Mouse (Mus musculus): ENCODE measurements around the gene Col6a1. TPM values are rescaled to one million over a fixed set of nuclear protein-coding genes. Genes with fewer than 3 reads are reported as not detected.

The Col6a1 gene
- polyA plus RNA-seq, 1 experiment from 2014 or later, result 105 TPM

DNA sequence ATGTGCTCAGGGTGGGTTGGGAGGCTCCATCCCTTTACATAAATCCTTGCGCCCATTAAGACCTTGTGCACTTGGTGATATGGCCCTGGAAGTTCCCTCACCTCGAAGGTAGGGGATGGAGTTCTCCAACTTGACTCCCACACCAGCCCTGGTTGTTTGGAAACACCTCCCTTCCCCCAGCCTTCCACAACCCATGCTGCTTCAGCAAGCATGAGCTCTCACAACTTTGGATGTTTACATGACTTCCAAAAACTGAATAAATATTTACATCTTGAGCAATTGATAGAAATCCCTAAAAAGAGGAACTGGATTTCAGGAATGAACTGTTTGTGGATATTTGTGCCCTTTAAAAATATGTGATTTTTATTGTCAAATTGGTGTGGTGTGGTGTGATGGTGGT is 50.7 kb downstream of the Col6a1 start:
- no peak for ATAC-seq (ENCODE audit: insufficient number of reproducible peaks, insufficient read depth, low FRiP score, low TSS enrichment)
- H3K4me1 ChIP-seq, result peaks cover 9% of the 10 kb centered on the region; the same call in 1 of the 2 replicates
- 80% methylated on average over 2 of the region's 2 CpGs for WGBS

DNA sequence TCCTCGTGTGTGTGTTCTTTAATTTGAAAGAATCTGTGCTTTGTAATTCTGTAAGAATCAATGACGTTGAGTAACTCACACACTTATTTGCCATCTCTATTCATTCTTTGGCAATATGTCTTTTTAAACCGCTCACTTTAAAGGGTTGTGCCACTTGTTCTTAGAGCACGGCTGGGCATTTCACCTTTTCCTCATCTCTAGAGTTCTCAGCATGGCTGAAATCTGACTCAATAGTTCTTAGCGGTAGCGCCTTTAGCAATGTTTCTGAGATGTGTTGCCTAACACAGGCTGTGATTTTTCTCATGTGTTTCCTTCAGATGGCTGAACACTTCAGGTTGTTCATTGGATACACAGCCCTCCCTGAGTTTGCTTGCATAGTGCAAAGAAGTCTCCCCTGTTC is 51.4 kb downstream of the Col6a1 start:
- Histone ChIP-seq H3K4me1 (peaks cover 9% of the 10 kb centered on the region; the same call in 1 of the 2 replicates), H3K36me3 (no peaks in the 10 kb centered on the region), H3K4me3 (no peak overlapping the region), H3K9me3 (no peaks in the 10 kb centered on the region), H3K9ac (no peak overlapping the region), H3K4me2 (replicated peaks) (no peak overlapping the region), H3K27ac (no peak overlapping the region), H3K27me3 (no peaks in the 10 kb centered on the region)
- 78% methylated on average over 6 of the region's 6 CpGs for WGBS
- ATAC-seq (ENCODE audit: insufficient number of reproducible peaks, insufficient read depth, low FRiP score, low TSS enrichment), result no peak

More for the DNA sequence above, 50.7 kb downstream of the Col6a1 start:
- no peak overlapping the region for H3K9ac ChIP-seq
- no peaks in the 10 kb centered on the region for H3K36me3 ChIP-seq
- H3K4me3 ChIP-seq, result no peak overlapping the region
- H3K27ac ChIP-seq, result no peak overlapping the region
- H3K27me3 ChIP-seq, result no peaks in the 10 kb centered on the region
- H3K4me2 ChIP-seq (replicated peaks), result no peak overlapping the region
- H3K9me3 ChIP-seq, result no peaks in the 10 kb centered on the region

DNA sequence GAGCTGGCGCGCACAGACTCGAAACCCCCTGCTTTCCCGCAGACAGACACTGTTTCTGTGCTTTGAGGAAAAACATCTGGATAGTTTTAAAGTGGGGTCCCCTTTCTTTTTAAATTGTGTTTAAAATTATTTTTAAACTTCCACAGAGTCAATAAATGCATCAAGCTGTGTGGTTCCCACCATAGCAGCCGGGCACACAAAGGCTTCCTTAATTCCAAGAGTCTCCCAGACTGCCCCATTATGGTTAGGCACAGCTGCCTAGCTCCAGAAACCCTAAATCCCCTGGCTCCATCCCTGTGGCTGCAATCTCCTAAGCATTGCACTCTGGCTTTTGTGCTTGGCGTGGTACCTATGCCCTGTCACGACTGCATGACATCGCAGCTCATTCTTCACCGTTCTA is 54.0 kb downstream of the Col6a1 start:
- no peaks in the 10 kb centered on the region for H3K9me3 ChIP-seq
- no peak overlapping the region for H3K4me2 ChIP-seq (replicated peaks)
- H3K36me3 ChIP-seq, result no peaks in the 10 kb centered on the region
- peaks cover 5% of the 10 kb centered on the region; the same call in 1 of the 2 replicates for H3K4me1 ChIP-seq
- WGBS, result 46% methylated on average over 9 of the region's 9 CpGs
- H3K27me3 ChIP-seq, result no peaks in the 10 kb centered on the region
- H3K27ac ChIP-seq, result peak overlapping the region; percentile 80
- no peak overlapping the region for H3K9ac ChIP-seq
- H3K4me3 ChIP-seq, result no peak overlapping the region
- no peak for ATAC-seq (ENCODE audit: insufficient number of reproducible peaks, insufficient read depth, low FRiP score, low TSS enrichment)

GRCm38 (mm10) chr10:76668947-76669284 is 57.1 kb downstream of the Col6a1 start:
- H3K9me3 ChIP-seq, result peaks cover 12% of the 10 kb centered on the region; the same call in 1 of the 2 replicates
- no peak overlapping the region for H3K9ac ChIP-seq
- no peak overlapping the region for H3K4me2 ChIP-seq (replicated peaks)
- H3K36me3 ChIP-seq, result no peaks in the 10 kb centered on the region
- 50% methylated on average over 7 of the region's 7 CpGs for WGBS
- peak overlapping the region; percentile 26; the same call in 1 of the 2 replicates for H3K27ac ChIP-seq
- ATAC-seq (ENCODE audit: insufficient number of reproducible peaks, insufficient read depth, low FRiP score, low TSS enrichment), result peak; percentile 61; the same call in 1 of the 2 replicates
- H3K4me1 ChIP-seq, result peaks cover 5% of the 10 kb centered on the region; the same call in 1 of the 2 replicates
- no peaks in the 10 kb centered on the region for H3K27me3 ChIP-seq
- H3K4me3 ChIP-seq, result no peak overlapping the region

GRCm38 (mm10) chr10:76668261-76668946 is 57.6 kb downstream of the Col6a1 start:
- Histone ChIP-seq H3K27ac (0 out of 2 replicates have a peak overlapping the region, but pooled peaks have one; percentile 30), H3K4me3 (no peak overlapping the region), H3K27me3 (no peaks in the 10 kb centered on the region), H3K4me2 (replicated peaks) (no peak overlapping the region), H3K9ac (no peak overlapping the region), H3K9me3 (peaks cover 12% of the 10 kb centered on the region; the same call in 1 of the 2 replicates), H3K36me3 (no peaks in the 10 kb centered on the region), H3K4me1 (peaks cover 5% of the 10 kb centered on the region; the same call in 1 of the 2 replicates)
- 80% methylated on average over 4 of the region's 4 CpGs for WGBS
- ATAC-seq (ENCODE audit: insufficient number of reproducible peaks, insufficient read depth, low FRiP score, low TSS enrichment), result no peak

- ATAC-seq (ENCODE audit: insufficient number of reproducible peaks, insufficient read depth, low FRiP score, low TSS enrichment), result no peak
- Histone ChIP-seq H3K4me3 (no peak overlapping the region), H3K27me3 (no peaks in the 10 kb centered on the region), H3K9ac (no peak overlapping the region), H3K4me2 (replicated peaks) (no peak overlapping the region), H3K27ac (no peak overlapping the region), H3K36me3 (no peaks in the 10 kb centered on the region), H3K9me3 (peaks cover 12% of the 10 kb centered on the region; the same call in 1 of the 2 replicates), H3K4me1 (peaks cover 5% of the 10 kb centered on the region; the same call in 1 of the 2 replicates)
- WGBS, result 91% methylated on average over 1 of the region's 1 CpGs
Measured at GRCm38 (mm10) chr10:76667197-76667805, 58.7 kb downstream of the Col6a1 start.

DNA sequence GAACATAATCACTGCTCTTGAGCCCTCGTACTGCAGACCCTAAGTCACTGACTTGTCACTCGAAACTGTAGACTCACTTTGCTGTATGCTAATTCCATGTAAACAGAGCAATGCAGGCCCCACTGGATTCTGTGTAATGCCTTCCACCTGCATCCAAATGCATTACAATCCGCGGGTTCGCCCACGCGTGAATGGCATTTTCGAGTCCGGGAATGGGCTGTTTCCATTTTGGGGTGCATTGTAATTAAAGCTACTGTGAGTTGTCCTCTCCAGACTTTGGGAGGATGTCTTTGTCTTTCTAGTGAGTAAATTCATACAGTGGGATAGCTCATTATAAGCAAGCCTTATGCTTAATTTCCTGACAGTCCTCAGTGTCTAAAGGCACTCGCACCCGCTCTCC is 60.4 kb downstream of the Col6a1 start:
- no peaks in the 10 kb centered on the region for H3K4me1 ChIP-seq
- WGBS, result 82% methylated on average over 11 of the region's 11 CpGs
- no peak overlapping the region for H3K4me3 ChIP-seq
- no peaks in the 10 kb centered on the region for H3K27me3 ChIP-seq
- H3K4me2 ChIP-seq (replicated peaks), result no peak overlapping the region
- H3K27ac ChIP-seq, result no peak overlapping the region
- no peaks in the 10 kb centered on the region for H3K36me3 ChIP-seq
- no peak for ATAC-seq (ENCODE audit: insufficient number of reproducible peaks, insufficient read depth, low FRiP score, low TSS enrichment)
- H3K9ac ChIP-seq, result no peak overlapping the region
- H3K9me3 ChIP-seq, result peaks cover 12% of the 10 kb centered on the region; the same call in 1 of the 2 replicates

DNA sequence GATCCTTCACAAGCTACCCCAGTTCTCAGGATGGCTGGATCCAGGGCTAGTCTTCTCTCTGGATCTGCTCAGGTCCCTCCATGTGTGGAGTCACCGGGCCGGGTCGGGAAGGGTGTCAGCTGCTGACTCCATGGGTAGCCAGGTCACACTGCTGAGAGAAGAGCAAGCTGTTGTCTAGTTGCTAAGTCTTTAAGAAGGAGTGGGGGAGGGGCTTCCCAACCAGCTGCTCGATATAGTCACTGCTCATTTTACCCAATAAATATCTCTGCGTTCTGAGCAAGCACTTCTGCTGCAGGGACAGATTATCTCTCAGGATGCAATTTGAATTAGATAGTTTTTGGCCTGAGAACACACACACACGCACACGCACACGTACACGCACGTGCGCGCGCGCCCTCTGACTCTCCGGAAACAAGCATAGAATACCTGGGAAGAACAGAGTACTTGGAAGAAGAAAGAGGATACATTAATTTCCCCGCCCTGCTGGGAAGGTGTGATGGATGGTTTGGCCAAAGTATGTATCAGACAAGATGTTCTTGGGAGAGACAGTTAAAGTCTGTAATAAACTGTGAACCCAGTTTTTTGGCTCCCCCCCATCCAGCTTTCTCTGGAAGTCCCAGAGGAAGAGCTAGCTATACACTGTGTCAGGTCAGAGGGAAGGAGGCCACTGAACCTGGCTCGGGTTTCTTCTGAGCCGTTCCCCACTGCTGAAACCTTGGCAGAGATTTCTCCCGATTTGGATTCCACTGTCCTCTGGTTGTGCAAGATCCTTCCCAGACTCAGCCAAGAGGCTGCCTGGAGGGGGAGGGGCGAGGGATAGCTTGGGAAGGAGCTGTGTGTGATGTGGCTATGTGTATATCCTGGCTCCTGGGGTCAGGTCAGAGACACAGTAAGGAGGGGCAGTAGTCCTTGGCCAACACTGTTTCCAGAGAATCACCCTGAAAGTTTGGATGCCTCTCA is 61.5 kb downstream of the Col6a1 start:
- H3K9ac ChIP-seq, result no peak overlapping the region

More for the DNA sequence above, 61.5 kb downstream of the Col6a1 start:
- no peaks in the 10 kb centered on the region for H3K27me3 ChIP-seq
- H3K4me2 ChIP-seq (replicated peaks), result no peak overlapping the region
- peaks cover 12% of the 10 kb centered on the region; the same call in 1 of the 2 replicates for H3K9me3 ChIP-seq
- H3K4me1 ChIP-seq, result no peaks in the 10 kb centered on the region
- H3K36me3 ChIP-seq, result no peaks in the 10 kb centered on the region
- no peak overlapping the region for H3K4me3 ChIP-seq
- no peak; the same call in 1 of the 2 replicates for ATAC-seq (ENCODE audit: insufficient number of reproducible peaks, insufficient read depth, low FRiP score, low TSS enrichment)
- WGBS, result 77% methylated on average over 20 of the region's 20 CpGs
- H3K27ac ChIP-seq, result no peak overlapping the region

Other genes starting within 250 kb of the Col6a1 start
- gene Lss, start 194.6 kb downstream of the Col6a1 start, polyA plus RNA-seq (2016; fragmentation: Nextera tagmentation; extraction: Ambion mirVana), result 38.6 and 38.8 TPM in 2 replicates
- not detected in 2 replicates for gene Spatc1l, start 163.9 kb downstream of the Col6a1 start, polyA plus RNA-seq (2016; fragmentation: Nextera tagmentation; extraction: Ambion mirVana)
- 0.09 TPM in 1 of 2 replicates, not detected in the other for gene Ftcd, start 150.5 kb downstream of the Col6a1 start, polyA plus RNA-seq (2016; fragmentation: Nextera tagmentation; extraction: Ambion mirVana)
- gene Col6a2, start 102.5 kb downstream of the Col6a1 start, polyA plus RNA-seq (2016; fragmentation: Nextera tagmentation; extraction: Ambion mirVana), result 90.7 and 109 TPM in 2 replicates
- gene Pcbp3, start 235.7 kb upstream of the Col6a1 start, polyA plus RNA-seq (2016; fragmentation: Nextera tagmentation; extraction: Ambion mirVana), result 52.5 and 53.1 TPM in 2 replicates